16 mouse cellular contexts compared by ENCODE assay signal in genomic region chr15:5158827-5159226, GRCm38 (mm10). TPM values are rescaled to one million over a fixed set of nuclear protein-coding genes. Genes with fewer than 3 reads are reported as not detected.
DNase-seq lines count a peak whose midpoint lies in the region; ATAC-seq lines count a peak whose summit lies in the region.
"Had no signal": no experiment of that assay in that cellular context is flagged by ENCODE, and none has a peak within 500 bp of the region (broad histone marks: within the 10 kb centered on the region; RNA-seq: fewer than 3 reads in every experiment).

No protein-coding gene starts in this region.

- DNase-seq in frontal cortex, postnatal 14 days (ENCODE audit: low spot score in 2 of 2), result no peak
- peak; percentile 80 for DNase-seq in adipocyte (ENCODE audit: low spot score)
- DNase-seq in heart, adult 8-10 months (ENCODE audit: low spot score), result peak; percentile 26
- no peak for DNase-seq in liver, embryonic 13.5 days
- DNase-seq in left cerebral cortex, adult 8-10 months (ENCODE audit: low spot score in 2 of 2), result no peak
- no peak for DNase-seq in thymus, postnatal 25 days
- DNase-seq in spleen, postnatal 4 days (ENCODE audit: low spot score in 2 of 2), result no peak
- DNase-seq: cerebellum, adult 11-12 months; retina, postnatal 1 day had no signal

- peak; percentile 40 for ATAC-seq in frontal cortex, adult (ENCODE audit: low TSS enrichment)
- no peak for ATAC-seq in liver, embryonic 13.5 days (ENCODE audit: low read depth)
- ATAC-seq: forebrain, embryonic 13.5 days; inflammation-experienced regulatory T-cells, adult 6 months had no signal

- 79% methylated on average over 6 of the region's 6 CpGs for WGBS in liver, embryonic 13.5 days (ENCODE audit: insufficient replicate concordance)

- H3K4me2 ChIP-seq in liver, embryonic 13.5 days, result no peak overlapping the region
- H3K4me2 ChIP-seq: forebrain, embryonic 13.5 days; heart, embryonic 13.5 days; limb, embryonic 12.5 days had no signal

- H3K9me3 ChIP-seq in liver, embryonic 13.5 days (replicated peaks), result no peaks in the 10 kb centered on the region
- H3K9me3 ChIP-seq: forebrain, embryonic 13.5 days; heart, embryonic 13.5 days; limb, embryonic 12.5 days; megakaryocyte, embryonic 14.5 days had no signal

- no peak overlapping the region for H3K4me3 ChIP-seq in liver, embryonic 13.5 days (replicated peaks)
- H3K4me3 ChIP-seq: forebrain, embryonic 13.5 days; heart, embryonic 13.5 days; layer of hippocampus, adult 2 months; limb, embryonic 12.5 days; megakaryocyte, embryonic 14.5 days had no signal

- H3K9ac ChIP-seq in liver, embryonic 13.5 days, result no peak overlapping the region
- H3K9ac ChIP-seq: forebrain, embryonic 13.5 days; heart, embryonic 13.5 days; limb, embryonic 12.5 days had no signal

- no peaks in the 10 kb centered on the region for H3K27me3 ChIP-seq in liver, embryonic 13.5 days
- H3K27me3 ChIP-seq: forebrain, embryonic 13.5 days; heart, embryonic 13.5 days; limb, embryonic 12.5 days; megakaryocyte, embryonic 14.5 days had no signal

- peak overlapping the region; percentile 7 for H3K27ac ChIP-seq in liver, embryonic 13.5 days
- H3K27ac ChIP-seq: forebrain, embryonic 13.5 days; heart, embryonic 13.5 days; layer of hippocampus, adult 2 months; limb, embryonic 12.5 days had no signal

- peaks cover 37% of the 10 kb centered on the region for H3K36me3 ChIP-seq in liver, embryonic 13.5 days

- peaks cover 59% of the 10 kb centered on the region for H3K4me1 ChIP-seq in liver, embryonic 13.5 days (replicated peaks)

RNA-seq across cellular contexts. Expression of gene Prkaa1, which starts 15.2 kb away (rescaled TPM):
- total RNA-seq in heart, adult 8-10 months (2022), result 10 to 100 TPM; 12.1 to 14.4 (median 13.9) TPM
- polyA plus RNA-seq in liver, embryonic 13.5 days (2015; fragmentation: Nextera tagmentation; extraction: Ambion mirVana), result 13.9 and 20.1 TPM in 2 replicates
- total RNA-seq in left cerebral cortex, adult 8-10 months (2022), result 10 to 100 TPM; 23.2 to 24.7 (median 24.2) TPM

RNA-seq across cellular contexts. Expression of gene Ttc33, which starts 26.5 kb away (rescaled TPM):
- total RNA-seq in heart, adult 8-10 months (2022), result 10 to 100 TPM; 41.9 to 46.4 (median 43.9) TPM
- 16.8 and 21.9 TPM in 2 replicates for polyA plus RNA-seq in liver, embryonic 13.5 days (2015; fragmentation: Nextera tagmentation; extraction: Ambion mirVana)
- 100 to 1,000 TPM in 1 of 4 experiments, 10 to 100 TPM in 3; 81.2 to 100 (median 86.1) TPM for total RNA-seq in left cerebral cortex, adult 8-10 months (2022)

RNA-seq across cellular contexts. Expression of gene Rpl37, which starts 42.4 kb away (rescaled TPM):
- 100 to 1,000 TPM; 173 to 245 (median 203) TPM for total RNA-seq in heart, adult 8-10 months (2022)
- polyA plus RNA-seq in liver, embryonic 13.5 days (2015; fragmentation: Nextera tagmentation; extraction: Ambion mirVana), result 482 and 499 TPM in 2 replicates
- 100 to 1,000 TPM; 292 to 338 (median 307) TPM for total RNA-seq in left cerebral cortex, adult 8-10 months (2022)

RNA-seq across cellular contexts. Expression of gene Card6, which starts 50.5 kb away (rescaled TPM):
- total RNA-seq in heart, adult 8-10 months (2022), result 1 to 10 TPM; 8.1 to 9.1 (median 8.7) TPM
- 0.41 and 0.98 TPM in 2 replicates for polyA plus RNA-seq in liver, embryonic 13.5 days (2015; fragmentation: Nextera tagmentation; extraction: Ambion mirVana)
- 1 to 10 TPM; 2.2 to 3.0 (median 2.8) TPM for total RNA-seq in left cerebral cortex, adult 8-10 months (2022)

Comparison
In these comparisons a context has a peak if more than half of its experiments do, and no peak if none do; other contexts are left out.
1. DNase-seq: peak in adipocyte (single experiment) and heart, adult 8-10 months (single experiment); none in frontal cortex, postnatal 14 days (0 of 2), liver, embryonic 13.5 days (single experiment), left cerebral cortex, adult 8-10 months (0 of 2), thymus, postnatal 25 days (single experiment) and spleen, postnatal 4 days (0 of 2).